In the genomic region with DNA sequence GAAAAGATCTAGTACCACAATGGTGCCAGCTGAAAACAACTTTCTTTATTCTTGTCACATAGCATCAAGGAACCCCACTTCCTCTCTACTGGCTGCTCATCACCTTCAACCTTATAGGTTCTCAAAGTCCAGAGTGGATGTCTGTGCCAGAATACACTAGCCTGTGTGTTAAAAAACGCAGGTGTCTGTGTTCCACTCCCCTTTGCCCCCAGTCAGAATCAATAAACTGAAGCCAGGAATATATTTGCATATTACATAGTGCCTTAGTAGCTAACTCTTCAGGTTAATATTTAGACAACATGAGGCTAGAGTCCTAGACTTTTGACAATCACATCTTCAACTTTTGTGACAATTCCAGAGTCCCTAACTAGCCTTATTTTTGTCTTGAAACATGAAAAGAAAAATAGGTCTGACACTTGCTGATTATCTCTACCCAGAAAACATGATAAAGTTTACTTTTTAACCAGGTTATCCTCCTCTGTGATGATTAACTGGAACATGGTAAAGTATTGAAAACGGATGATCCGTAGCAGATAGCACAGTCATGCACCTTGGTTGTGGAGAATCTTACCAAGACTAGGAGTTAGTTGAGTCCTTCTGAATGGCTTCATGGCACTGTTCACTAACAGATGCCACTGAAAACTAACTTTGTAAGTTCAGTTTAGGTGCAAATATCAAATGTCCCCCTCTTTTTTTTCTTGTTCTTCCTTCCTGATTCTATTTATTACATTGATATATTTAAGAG, we compare ENCODE assay signal across 22 mouse cellular contexts. TPM values are rescaled to one million over a fixed set of nuclear protein-coding genes. Genes with fewer than 3 reads are reported as not detected.
DNase-seq lines count a peak whose midpoint lies in the region; ATAC-seq lines count a peak whose summit lies in the region.
"Had no signal": no experiment of that assay in that cellular context is flagged by ENCODE, and none has a peak within 500 bp of the region (broad histone marks: within the 10 kb centered on the region; RNA-seq: fewer than 3 reads in every experiment).

No protein-coding gene starts in this region.

- peak; percentile 35; the same call in 1 of the 2 replicates for ATAC-seq in liver, embryonic 12.5 days
- ATAC-seq in liver, embryonic 13.5 days (ENCODE audit: low read depth), result peak; percentile 74
- ATAC-seq: activated CD4-positive, CD25-positive, alpha-beta regulatory T cell, adult 4 months; forebrain, embryonic 15.5 days; hindbrain, postnatal 0 days had no signal

- no peak for DNase-seq in liver
- peak; percentile 47 for DNase-seq in kidney, adult 9 months
- DNase-seq in liver, embryonic 13.5 days, result no peak
- DNase-seq in left cerebral cortex, postnatal 10 days (ENCODE audit: extremely low spot score in 1 of 2, low spot score in 2 of 2), result no peak
- DNase-seq in thymus, postnatal 14 days, result no peak
- no peak for DNase-seq in heart, postnatal 36 days
- DNase-seq: adrenal gland, adult 8-10 months; cerebellum, adult 11-12 months; cerebellum, postnatal 10 days; gastrocnemius, postnatal 10 days; heart, adult 11 months; lung, embryonic 14.5 days; right cerebral cortex, adult 18-20 months had no signal

- no peak overlapping the region for H3K27ac ChIP-seq in liver, embryonic 12.5 days
- H3K27ac ChIP-seq in liver, embryonic 13.5 days, result peak overlapping the region; percentile 68
- H3K27ac ChIP-seq: embryonic facial prominence, embryonic 10.5 days; forebrain, embryonic 15.5 days; hindbrain, postnatal 0 days; midbrain, embryonic 12.5 days; neural tube, embryonic 15.5 days had no signal

- WGBS in liver, embryonic 12.5 days (ENCODE audit: insufficient replicate concordance), result 51% methylated on average over 3 of the region's 3 CpGs
- 47% methylated on average over 3 of the region's 3 CpGs for WGBS in liver, embryonic 13.5 days (ENCODE audit: insufficient replicate concordance)

- no peak overlapping the region for H3K4me3 ChIP-seq in liver, embryonic 12.5 days
- H3K4me3 ChIP-seq in liver, embryonic 13.5 days (replicated peaks), result no peak overlapping the region
- H3K4me3 ChIP-seq: embryonic facial prominence, embryonic 10.5 days; forebrain, embryonic 15.5 days; midbrain, embryonic 12.5 days; neural tube, embryonic 15.5 days had no signal

- no peak overlapping the region for H3K4me2 ChIP-seq in liver, embryonic 12.5 days
- no peak overlapping the region for H3K4me2 ChIP-seq in liver, embryonic 13.5 days
- H3K4me2 ChIP-seq: forebrain, embryonic 15.5 days; heart, embryonic 11.5 days; lung, embryonic 14.5 days; midbrain, embryonic 12.5 days; neural tube, embryonic 15.5 days had no signal

- intact Hi-C loops in left cerebral cortex, postnatal 10 days (cut with DNase I), result no loop called here
- intact Hi-C loops in heart, postnatal 36 days (cut with DNase I), result no loop called here

- no peak overlapping the region for H3K9ac ChIP-seq in liver, embryonic 12.5 days
- no peak overlapping the region for H3K9ac ChIP-seq in liver, embryonic 13.5 days
- H3K9ac ChIP-seq: forebrain, embryonic 15.5 days; lung, embryonic 14.5 days; midbrain, embryonic 12.5 days; neural tube, embryonic 15.5 days had no signal

- H3K9me3 ChIP-seq in liver, embryonic 12.5 days (replicated peaks), result no peaks in the 10 kb centered on the region
- H3K9me3 ChIP-seq in liver, embryonic 13.5 days (replicated peaks), result no peaks in the 10 kb centered on the region
- H3K9me3 ChIP-seq: embryonic facial prominence, embryonic 10.5 days; forebrain, embryonic 15.5 days; midbrain, embryonic 12.5 days; neural tube, embryonic 15.5 days had no signal

- H3K36me3 ChIP-seq in liver, embryonic 12.5 days, result no peaks in the 10 kb centered on the region
- no peaks in the 10 kb centered on the region for H3K36me3 ChIP-seq in liver, embryonic 13.5 days
- H3K36me3 ChIP-seq: embryonic facial prominence, embryonic 10.5 days; forebrain, embryonic 15.5 days; midbrain, embryonic 12.5 days; neural tube, embryonic 15.5 days had no signal

- no peaks in the 10 kb centered on the region for H3K27me3 ChIP-seq in liver, embryonic 12.5 days (replicated peaks)
- H3K27me3 ChIP-seq in liver, embryonic 13.5 days, result no peaks in the 10 kb centered on the region
- H3K27me3 ChIP-seq: forebrain, embryonic 15.5 days; midbrain, embryonic 12.5 days; neural tube, embryonic 15.5 days had no signal

- H3K4me1 ChIP-seq in liver, embryonic 12.5 days, result no peaks in the 10 kb centered on the region
- no peaks in the 10 kb centered on the region for H3K4me1 ChIP-seq in liver, embryonic 13.5 days (replicated peaks)
- H3K4me1 ChIP-seq: forebrain, embryonic 15.5 days; neural tube, embryonic 15.5 days had no signal

RNA-seq across cellular contexts. Expression of gene Cp, which starts 6.1 kb away (rescaled TPM):
- 0.68 and 0.77 TPM in 2 replicates for polyA plus RNA-seq in liver, embryonic 12.5 days (2016; fragmentation: Nextera tagmentation; extraction: Ambion mirVana)
- polyA plus RNA-seq in liver, embryonic 13.5 days (2015; fragmentation: Nextera tagmentation; extraction: Ambion mirVana), result 2.0 and 2.7 TPM in 2 replicates
- total RNA-seq in left cerebral cortex, postnatal 10 days (2021), result 1 to 10 TPM; 4.8 to 6.7 TPM
- 10 to 100 TPM; 31.6 to 39.3 TPM for total RNA-seq in heart, postnatal 36 days (2021)
- total RNA-seq: MEL had no signal

Comparison
In these comparisons a context has a peak if more than half of its experiments do, and no peak if none do; other contexts are left out.
1. RNA of gene Cp, which starts 6.1 kb away (total RNA-seq): 31.6 to 39.3 TPM in heart, postnatal 36 days; 4.8 to 6.7 TPM in left cerebral cortex, postnatal 10 days; every median in the first group is over 4 times any median in the second.